Mouse (Mus musculus) liver, adult 2 months (tissue): ENCODE results near the gene Mrps16. TPM values are rescaled to one million over a fixed set of nuclear protein-coding genes. Genes with fewer than 3 reads are reported as not detected.

Experiments used
- DNase-seq: peaks from one replicate; pipeline ENCODE4 v3.0.0-alpha.2; 2011; ENCODE audit warnings: low read depth, low spot score; ENCODE audit errors: extremely low read depth
- H3K27ac ChIP-seq: fragments of 200-500 bp; replicated peaks from 2 replicates; pipeline ENCODE4 v1.5.1; 2012; ENCODE audit warnings: low read depth, mild to moderate bottlenecking, control low read depth, inconsistent platforms, low read length; ENCODE audit not compliant: insufficient read depth
- H3K27me3 ChIP-seq: fragments of 200-500 bp; 2 replicates; pipeline ENCODE4 v1.6.1; 2012; ENCODE audit warnings: mild to moderate bottlenecking, moderate library complexity, low read length, inconsistent platforms; ENCODE audit not compliant: control insufficient read depth, insufficient read depth
- H3K36me3 ChIP-seq: fragments of 200-500 bp; 2 replicates; pipeline ENCODE4 v1.6.1; 2012; ENCODE audit warnings: low read length, inconsistent platforms; ENCODE audit not compliant: control insufficient read depth, insufficient read depth
- H3K4me1 ChIP-seq: fragments of 200-500 bp; 2 replicates; pipeline ENCODE4 v1.6.1; 2011; ENCODE audit warnings: low read length; ENCODE audit not compliant: control insufficient read depth, insufficient read depth
- H3K4me3 ChIP-seq: fragments of 200-500 bp; 2 replicates; pipeline ENCODE4 v1.5.1; 2011; ENCODE audit warnings: low read depth, mild to moderate bottlenecking, control low read depth, low read length, moderate library complexity; ENCODE audit not compliant: insufficient read depth
- H3K79me2 ChIP-seq: fragments of 200-500 bp; 2 replicates; pipeline ENCODE4 v1.6.1; 2012; ENCODE audit warnings: inconsistent platforms, mild to moderate bottlenecking, low read length, moderate library complexity; ENCODE audit not compliant: control insufficient read depth, insufficient read depth
- H3K9ac ChIP-seq: fragments of 200-500 bp; 2 replicates; pipeline ENCODE4 v1.6.1; 2012; ENCODE audit warnings: low read depth, mild to moderate bottlenecking, control low read depth, inconsistent platforms, low read length
- CTCF ChIP-seq: fragments of 200-500 bp; IDR thresholded peaks from 2 replicates; pipeline ENCODE4 v1.5.1; 2011; ENCODE audit warnings: low read depth, low read length, control low read depth
- POLR2A ChIP-seq: fragments of 200-500 bp; IDR thresholded peaks from 2 replicates; pipeline ENCODE4 v1.6.1; 2011; ENCODE audit warnings: low read length, control low read depth; ENCODE audit not compliant: insufficient read depth; ENCODE audit errors: extremely low read depth
- WGBS: fragments of 180-500 bp; shearing (Covaris S2); methylation state at CpG from one replicate; pipeline ENCODE4 v1.1.7; 2018; 5-methylcytosine and 5-hydroxymethylcytosine counted together
- polyA plus RNA-seq: library from polyadenylated mRNA; depleted of rRNA; stranded (reverse); fragments of >200 nt; gene quantifications from 2 replicates; pipeline ENCODE4 v1.2.3, GENCODE M21; 2012; rRNA removed
- total RNA-seq: library from RNA; depleted of rRNA; stranded (reverse); fragments of >200 nt; gene quantifications from 2 replicates; pipeline ENCODE4 v1.2.3, GENCODE M21; 2014; rRNA removed

Mrps16 gene
- total and polyA plus RNA-seq, 2 experiments = 24.9 to 29.2 TPM

DNA sequence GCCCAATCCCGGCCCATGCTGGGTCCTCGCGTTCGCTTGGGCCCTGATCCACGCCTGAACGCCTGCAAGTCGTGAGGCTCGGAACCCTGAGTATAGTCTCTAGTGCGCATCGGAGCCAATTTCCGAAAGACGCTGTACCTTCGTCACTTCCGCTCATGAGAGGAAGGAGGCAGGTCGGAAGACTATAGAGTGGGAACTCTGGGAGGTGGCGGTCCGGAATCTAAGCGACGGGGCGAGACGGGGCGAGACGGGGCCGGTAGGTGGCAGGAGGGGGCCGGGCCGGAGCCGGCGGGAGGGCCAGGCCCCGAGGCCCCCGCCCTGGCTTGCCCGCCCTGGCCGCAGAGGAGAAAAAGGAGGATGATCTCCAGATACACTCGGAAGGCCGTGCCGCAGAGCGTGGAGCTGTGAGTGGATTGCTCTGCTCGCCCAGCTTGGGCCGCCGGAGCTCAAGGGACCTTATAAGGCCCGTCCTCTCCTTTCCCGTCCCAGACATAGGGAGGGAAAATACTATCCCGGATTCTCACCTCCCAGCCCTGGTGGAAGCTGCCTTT, 45.4 kb downstream of the Mrps16 start, which contains the start of the genes Ecd and Fam149b:
TSS of gene Ecd (minus strand) at position 131 of the 551 bp plus-strand sequence.
TSS of gene Fam149b (plus strand) at position 172 of the 551 bp plus-strand sequence.
- WGBS = under 1% methylated on average over 42 of the region's 42 CpGs
- peaks cover 5% of the 10 kb centered on the region; the same call in 1 of the 2 replicates for H3K79me2 ChIP-seq
- H3K4me1 ChIP-seq = peaks cover 11% of the 10 kb centered on the region
- H3K27me3 ChIP-seq = no peaks in the 10 kb centered on the region
- H3K9ac ChIP-seq = peak within 1 kb of the TSS; percentile 90
- TF ChIP-seq CTCF = peak; percentile 32; the same call in 1 of the 2 replicates
- TF ChIP-seq POLR2A = 0 out of 2 replicates have a peak, but pooled peaks have one; percentile 16
- H3K4me3 ChIP-seq = peak within 1 kb of the TSS; percentile 93
- peaks cover 7% of the 10 kb centered on the region for H3K36me3 ChIP-seq
- peak within 1 kb of the TSS; percentile 71 for H3K27ac ChIP-seq
- peak; percentile 95 for DNase-seq

DNA sequence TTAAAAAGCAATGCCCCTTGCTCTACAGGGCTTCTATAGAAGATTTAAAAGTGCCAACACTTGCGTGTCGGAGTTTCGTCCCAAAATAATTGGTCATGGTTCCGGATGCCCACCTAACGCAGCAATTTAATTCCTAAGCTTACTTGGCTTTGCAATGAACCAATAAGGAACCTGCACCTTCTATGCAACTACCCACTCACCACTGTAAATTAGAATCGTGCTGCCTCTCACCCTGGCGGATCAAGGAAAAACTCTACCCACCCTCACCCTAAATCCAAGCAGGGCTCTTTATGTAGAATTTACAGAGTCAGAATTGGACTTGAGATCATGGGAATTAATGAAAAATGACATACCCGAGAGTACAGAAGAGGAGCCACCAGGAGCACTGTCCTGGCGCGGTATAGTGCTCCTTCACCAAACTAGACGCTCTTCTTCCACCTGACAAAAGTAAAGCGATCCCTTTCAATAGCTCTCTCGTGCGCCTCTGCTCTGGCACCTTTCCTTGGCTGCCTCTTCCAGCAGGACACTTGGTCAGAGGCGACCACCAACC, 45.9 kb downstream of the Mrps16 start:
- H3K27ac ChIP-seq = peak overlapping the region; percentile 68
- DNase-seq = no peak
- H3K36me3 ChIP-seq = peaks cover 7% of the 10 kb centered on the region
- H3K4me3 ChIP-seq = peak overlapping the region; percentile 93
- H3K9ac ChIP-seq = peak overlapping the region; percentile 87
- peaks cover 5% of the 10 kb centered on the region; the same call in 1 of the 2 replicates for H3K79me2 ChIP-seq
- WGBS = under 1% methylated on average over 15 of the region's 15 CpGs
- H3K27me3 ChIP-seq = no peaks in the 10 kb centered on the region
- TF ChIP-seq CTCF (no peak), POLR2A (no peak)
- H3K4me1 ChIP-seq = peaks cover 11% of the 10 kb centered on the region

DNA sequence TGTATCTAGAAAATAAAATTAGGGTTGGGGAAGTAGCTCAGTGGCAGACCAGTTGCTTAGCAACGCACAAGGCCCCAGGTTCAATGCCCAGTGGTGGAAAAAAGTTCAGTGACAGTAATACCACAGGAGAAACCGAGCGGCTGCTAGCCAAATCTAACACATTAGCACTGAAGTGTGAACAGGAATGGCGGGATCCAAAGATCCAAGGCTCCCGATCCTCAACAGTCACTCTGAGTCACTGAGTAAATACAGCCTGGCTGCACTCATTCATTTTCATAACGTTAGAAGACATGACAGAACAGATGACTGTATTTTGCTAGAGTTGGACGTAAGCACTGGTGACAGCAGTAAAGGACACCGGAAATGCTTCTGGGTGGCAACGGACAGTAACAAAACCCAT, 47.5 kb downstream of the Mrps16 start:
- Histone ChIP-seq H3K9ac (no peak overlapping the region), H3K4me3 (no peak overlapping the region), H3K27me3 (no peaks in the 10 kb centered on the region), H3K4me1 (peaks cover 11% of the 10 kb centered on the region), H3K27ac (no peak overlapping the region), H3K36me3 (peaks cover 6% of the 10 kb centered on the region), H3K79me2 (peaks cover 5% of the 10 kb centered on the region; the same call in 1 of the 2 replicates)
- 59% methylated on average over 9 of the region's 9 CpGs for WGBS
- DNase-seq = peak; percentile 10
- TF ChIP-seq CTCF (no peak), POLR2A (no peak)

DNA sequence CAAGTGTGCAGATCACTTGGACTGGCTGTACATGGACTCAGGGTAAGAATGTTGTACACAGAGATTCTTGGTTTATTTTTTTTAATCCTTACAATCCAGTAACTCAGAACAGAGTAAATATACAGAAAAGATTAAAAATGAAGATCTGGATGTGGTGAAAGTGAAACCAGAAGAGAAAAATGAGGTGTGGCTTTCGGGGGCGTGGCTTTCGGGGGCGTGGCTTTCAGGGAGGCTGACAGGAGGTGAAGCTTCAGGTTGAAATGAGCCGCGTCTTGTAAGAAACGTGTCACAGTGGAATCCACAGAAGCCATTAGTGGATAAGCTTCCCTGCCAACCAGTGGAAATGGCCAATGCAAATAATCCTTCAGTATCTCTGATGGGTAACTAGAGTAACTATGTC, 52.6 kb downstream of the Mrps16 start:
- no peak overlapping the region for H3K27ac ChIP-seq
- WGBS = 86% methylated on average over 7 of the region's 7 CpGs

DNA sequence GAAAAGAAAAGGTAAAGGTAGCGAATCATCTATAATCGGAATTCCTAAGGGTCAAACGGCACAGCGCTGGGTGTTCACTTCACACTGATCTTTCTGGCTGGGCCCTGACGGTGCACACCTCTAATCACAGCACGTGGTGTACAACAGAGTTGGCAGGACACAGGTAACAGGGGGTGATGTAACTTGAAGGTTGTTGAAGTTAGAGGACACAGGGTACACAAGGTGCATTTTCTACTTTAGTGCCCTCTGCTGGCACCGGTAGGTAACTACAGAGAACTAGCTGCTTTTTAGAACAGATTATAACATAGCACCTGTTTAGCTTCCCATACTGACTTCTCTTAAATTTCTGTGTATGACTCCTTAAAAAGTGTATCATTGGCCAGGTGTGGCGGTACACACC, 53.3 kb downstream of the Mrps16 start:
- peak; percentile 92 for DNase-seq
- Histone ChIP-seq H3K4me1 (no peaks in the 10 kb centered on the region; the same call in 1 of the 2 replicates), H3K79me2 (no peaks in the 10 kb centered on the region; the same call in 1 of the 2 replicates), H3K36me3 (peaks cover 31% of the 10 kb centered on the region), H3K9ac (no peak overlapping the region), H3K27ac (no peak overlapping the region), H3K27me3 (no peaks in the 10 kb centered on the region), H3K4me3 (no peak overlapping the region)
- WGBS = 59% methylated on average over 8 of the region's 8 CpGs
- TF ChIP-seq CTCF (peak; percentile 36; the same call in 1 of the 2 replicates), POLR2A (no peak)

More for the DNA sequence above, 52.6 kb downstream of the Mrps16 start:
- DNase-seq = no peak
- no peak for TF ChIP-seq POLR2A
- TF ChIP-seq CTCF = no peak
- Histone ChIP-seq H3K9ac (no peak overlapping the region), H3K4me3 (no peak overlapping the region), H3K27me3 (no peaks in the 10 kb centered on the region), H3K36me3 (peaks cover 26% of the 10 kb centered on the region), H3K79me2 (no peaks in the 10 kb centered on the region; the same call in 1 of the 2 replicates), H3K4me1 (peaks cover 4% of the 10 kb centered on the region)

DNA sequence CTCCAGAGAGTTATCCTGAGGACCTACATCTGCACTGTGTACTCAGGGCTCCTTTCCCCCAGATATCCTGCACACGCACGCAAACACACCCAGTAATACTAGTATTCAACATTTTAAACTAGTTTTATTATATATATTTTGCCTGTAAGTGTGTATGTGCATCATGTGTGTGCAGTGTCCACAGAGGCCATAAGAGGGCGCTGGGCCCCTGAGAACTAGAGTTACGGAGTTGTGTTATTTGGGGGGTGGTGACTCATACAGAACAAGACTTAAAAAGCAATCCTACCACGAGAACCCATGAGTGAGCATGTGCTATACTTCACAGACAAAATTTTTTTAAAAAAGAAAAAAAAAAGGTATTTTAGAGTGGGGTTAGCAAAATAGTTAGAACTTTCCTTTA, 54.0 kb downstream of the Mrps16 start:
- no peak overlapping the region for H3K4me3 ChIP-seq
- DNase-seq = no peak
- H3K27ac ChIP-seq = no peak overlapping the region
- peaks cover 34% of the 10 kb centered on the region for H3K36me3 ChIP-seq
- no peaks in the 10 kb centered on the region for H3K4me1 ChIP-seq
- no peak for TF ChIP-seq POLR2A
- TF ChIP-seq CTCF = no peak
- no peak overlapping the region for H3K9ac ChIP-seq
- no peaks in the 10 kb centered on the region for H3K79me2 ChIP-seq
- H3K27me3 ChIP-seq = no peaks in the 10 kb centered on the region
- 97% methylated on average over 5 of the region's 5 CpGs for WGBS

Other genes with a start within 250 kb of the Mrps16 start
- gene Kcnk5, start 211.8 kb downstream of the Mrps16 start, total RNA-seq = 17.5 and 25.6 TPM in 2 replicates
- gene Kcnk5, start 211.8 kb downstream of the Mrps16 start, polyA plus RNA-seq = 10.3 and 13.8 TPM in 2 replicates
- gene Kcnk16, start 124.4 kb downstream of the Mrps16 start, total RNA-seq = not detected in 2 replicates
- gene Kcnk16, start 124.4 kb downstream of the Mrps16 start, polyA plus RNA-seq = not detected in 2 replicates
- gene Nudt13, start 98.9 kb downstream of the Mrps16 start, total RNA-seq = 10.0 and 10.7 TPM in 2 replicates
- 10.0 and 13.7 TPM in 2 replicates for gene Nudt13, start 98.9 kb downstream of the Mrps16 start, polyA plus RNA-seq
- 16.7 and 17.5 TPM in 2 replicates for gene Ecd, start 45.5 kb downstream of the Mrps16 start, total RNA-seq
- gene Ecd, start 45.5 kb downstream of the Mrps16 start, polyA plus RNA-seq = 13.6 and 14.9 TPM in 2 replicates
- 20.8 and 24.8 TPM in 2 replicates for gene Fam149b, start 45.5 kb downstream of the Mrps16 start, total RNA-seq
- 14.6 and 17.5 TPM in 2 replicates for gene Fam149b, start 45.5 kb downstream of the Mrps16 start, polyA plus RNA-seq
- gene Dnajc9, start 4.7 kb downstream of the Mrps16 start, total RNA-seq = 6.6 and 7.9 TPM in 2 replicates
- gene Dnajc9, start 4.7 kb downstream of the Mrps16 start, polyA plus RNA-seq = 4.6 and 5.7 TPM in 2 replicates
- gene Cfap70, start 58.6 kb upstream of the Mrps16 start, total RNA-seq = under 0.01 TPM in 1 of 2 replicates, not detected in the other
- not detected in 2 replicates for gene Cfap70, start 58.6 kb upstream of the Mrps16 start, polyA plus RNA-seq
- gene Anxa7, start 86.5 kb upstream of the Mrps16 start, total RNA-seq = 92.6 and 103 TPM in 2 replicates
- 42.8 and 59.6 TPM in 2 replicates for gene Anxa7, start 86.5 kb upstream of the Mrps16 start, polyA plus RNA-seq
- 0.18 and 0.20 TPM in 2 replicates for gene Mss51, start 103.3 kb upstream of the Mrps16 start, total RNA-seq
- gene Mss51, start 103.3 kb upstream of the Mrps16 start, polyA plus RNA-seq = 0.10 and 0.16 TPM in 2 replicates
- 23.0 and 24.8 TPM in 2 replicates for gene Ppp3cb, start 152.9 kb upstream of the Mrps16 start, total RNA-seq
- gene Ppp3cb, start 152.9 kb upstream of the Mrps16 start, polyA plus RNA-seq = 4.4 and 4.5 TPM in 2 replicates
- 2.9 and 3.0 TPM in 2 replicates for gene Usp54, start 247.4 kb upstream of the Mrps16 start, total RNA-seq
- 1.0 and 1.3 TPM in 2 replicates for gene Usp54, start 247.4 kb upstream of the Mrps16 start, polyA plus RNA-seq